Mouse (Mus musculus) liver, adult (tissue): ENCODE results near the gene Il1rapl1.

ENCODE experiments used
- GATA4 ChIP-seq: IDR thresholded peaks from 2 replicates; pipeline ENCODE4 v1.6.1; 2014; ENCODE audit warnings: mild to moderate bottlenecking, low read length; ENCODE audit not compliant: insufficient replicate concordance

Gene Il1rapl1

GRCm38 (mm10) chrX:86802725-86803124, 1312.7 kb downstream of the Il1rapl1 start:
- no peak for TF ChIP-seq GATA4

GRCm38 (mm10) chrX:86728803-86729202, 1386.6 kb downstream of the Il1rapl1 start:
- TF ChIP-seq GATA4: no peak
